Mouse (Mus musculus) testis, postnatal 14 days (tissue): ENCODE results near the gene Olfr1349.

Experiments
- DNase-seq: peaks from one replicate; pipeline ENCODE4 v3.0.0; 2021; ENCODE audit warnings: low spot score

Gene Olfr1349

GRCm38 (mm10) chr7:6522850-6523249, at the start of gene Olfr1349:
TSS of gene Olfr1349 (minus strand) at chr7:6522950.
- no peak for DNase-seq

- DNase-seq = no peak
Observed at GRCm38 (mm10) chr7:6564541-6564940, 41.8 kb upstream of the Olfr1349 start, which contains the start of gene Olfr1350. TSS of gene Olfr1350 (plus strand) at chr7:6564841.

- peak; percentile 32 for DNase-seq
Observed at GRCm38 (mm10) chr7:6526141-6526540, 3.4 kb upstream of the Olfr1349 start.

GRCm38 (mm10) chr7:6525001-6525400, 2.3 kb upstream of the Olfr1349 start:
- no peak for DNase-seq

- DNase-seq = no peak
Observed at GRCm38 (mm10) chr7:6521666-6522065, 1.1 kb downstream of the Olfr1349 start.

- DNase-seq = no peak
Observed at GRCm38 (mm10) chr7:6508648-6509047, 14.1 kb downstream of the Olfr1349 start, which contains the start of gene Olfr1348. TSS of gene Olfr1348 (minus strand) at chr7:6508748.

- DNase-seq = no peak
Observed at GRCm38 (mm10) chr7:6499655-6500054, 23.1 kb downstream of the Olfr1349 start, which contains the start of gene Olfr1347. TSS of gene Olfr1347 (minus strand) at chr7:6499755.

GRCm38 (mm10) chr7:6486841-6487240, 35.9 kb downstream of the Olfr1349 start, which contains the start of gene Olfr5:
TSS of gene Olfr5 (minus strand) at chr7:6486941.
- no peak for DNase-seq

GRCm38 (mm10) chr7:6477633-6478032, 45.1 kb downstream of the Olfr1349 start:
- peak; percentile 64 for DNase-seq

GRCm38 (mm10) chr7:6466951-6467350, 55.8 kb downstream of the Olfr1349 start, which contains the start of gene Olfr1346:
TSS of gene Olfr1346 (plus strand) at chr7:6467101.
- no peak for DNase-seq
